Mouse (Mus musculus) gonadal fat pad, adult 2 months (tissue): ENCODE results near the gene Rassf5. TPM values are rescaled to one million over a fixed set of nuclear protein-coding genes. Genes with fewer than 3 reads are reported as not detected.

ENCODE experiments used
- DNase-seq: peaks from one replicate; pipeline ENCODE4 v3.0.0-alpha.2; 2012; ENCODE audit warnings: low read depth
- polyA plus RNA-seq: library from polyadenylated mRNA; depleted of rRNA; stranded (reverse); fragments of >200 nt; gene quantifications from 2 replicates; pipeline ENCODE4 v1.2.3, GENCODE M21; 2012

Gene Rassf5
- polyA plus RNA-seq, 1 experiment, result 4.0 TPM

DNA sequence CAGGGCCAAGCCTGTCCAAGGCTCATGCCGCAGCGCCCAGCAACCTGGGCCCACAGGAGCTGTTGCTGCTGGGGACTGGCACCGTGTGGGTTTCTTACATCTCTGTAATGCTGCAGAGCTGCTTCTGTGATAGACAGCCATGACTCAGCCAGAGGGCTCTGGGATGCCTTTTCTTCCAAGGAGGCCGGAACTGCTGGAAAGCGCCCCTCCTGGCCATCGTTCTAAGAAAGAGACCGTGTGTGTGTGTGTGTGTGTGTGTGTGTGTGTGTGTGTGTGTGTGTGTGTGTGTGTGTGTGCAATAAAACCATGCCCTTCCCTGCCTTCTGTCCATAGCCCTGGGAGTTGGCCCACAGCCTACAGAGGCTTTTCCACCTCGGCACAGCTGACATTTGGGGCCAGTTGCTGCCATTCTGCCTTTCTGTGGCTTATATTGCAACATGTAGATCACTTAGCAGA, 35.1 kb downstream of the Rassf5 start:
- DNase-seq, result no peak

DNA sequence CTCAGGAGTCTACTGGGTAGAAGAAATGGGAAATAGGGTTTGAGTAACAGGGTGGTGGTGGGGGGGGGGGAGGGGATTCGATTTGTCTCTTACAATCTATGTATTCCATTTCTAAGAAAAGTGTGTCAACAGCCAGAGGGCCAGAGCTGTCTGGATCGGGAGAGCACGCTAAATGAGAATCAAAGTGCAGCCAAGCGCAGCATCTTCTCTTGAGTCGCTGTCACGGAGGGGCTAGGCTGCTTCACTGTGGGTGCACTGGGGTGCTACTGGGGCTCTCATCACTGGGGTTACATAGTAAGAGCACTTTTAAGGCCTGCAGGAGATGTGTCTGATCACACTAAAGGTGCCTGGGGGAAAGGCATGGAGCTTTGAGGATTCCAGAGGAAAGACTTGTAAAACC, 36.3 kb downstream of the Rassf5 start:
- no peak for DNase-seq

GRCm38 (mm10) chr1:131208081-131208480, 37.0 kb downstream of the Rassf5 start:
- no peak for DNase-seq

DNA sequence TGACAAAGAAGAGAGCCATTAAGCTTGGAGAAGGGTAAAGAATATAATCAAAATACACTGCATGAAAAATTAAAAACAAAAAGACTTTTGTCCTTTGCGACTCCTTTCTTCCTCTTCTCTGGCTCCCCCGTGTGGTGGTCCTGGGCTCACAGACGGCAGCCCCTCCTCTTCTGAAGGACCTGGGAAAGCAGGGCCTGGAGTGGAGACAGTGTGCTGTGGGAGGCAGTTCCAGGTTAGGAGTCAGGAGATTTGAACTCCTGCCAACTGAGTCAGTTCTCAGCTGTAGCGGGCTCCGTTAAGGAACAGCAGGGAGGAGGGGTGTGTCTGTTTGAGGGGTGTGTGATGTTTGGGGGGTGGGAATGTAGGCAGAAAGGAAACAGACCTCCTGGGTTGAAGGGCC, 37.5 kb downstream of the Rassf5 start:
- DNase-seq, result no peak

- DNase-seq, result no peak
These were observed 38.7 kb downstream of the Rassf5 start for GRCm38 (mm10) chr1:131206342-131206741.

DNA sequence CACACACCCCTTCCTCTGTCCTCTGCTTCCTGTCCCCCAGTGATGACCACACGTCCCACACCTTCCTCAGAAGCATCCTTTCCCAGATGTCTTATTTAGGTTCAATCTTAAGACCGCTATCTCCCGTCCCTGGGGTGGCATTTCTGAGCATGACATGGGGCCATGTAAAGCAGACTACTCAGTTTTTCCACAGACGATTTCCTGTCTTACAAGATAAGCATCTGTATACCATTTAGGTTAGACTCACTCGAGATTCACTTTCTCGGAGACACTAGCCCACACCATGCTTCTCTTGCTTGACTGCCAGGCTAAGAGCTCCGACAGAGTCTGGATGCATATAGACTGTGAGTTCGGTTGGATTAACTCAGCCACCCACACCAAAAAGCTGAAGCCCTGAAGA, 40.6 kb downstream of the Rassf5 start:
- DNase-seq, result no peak

GRCm38 (mm10) chr1:131201391-131201790, 43.7 kb downstream of the Rassf5 start:
- no peak for DNase-seq

DNA sequence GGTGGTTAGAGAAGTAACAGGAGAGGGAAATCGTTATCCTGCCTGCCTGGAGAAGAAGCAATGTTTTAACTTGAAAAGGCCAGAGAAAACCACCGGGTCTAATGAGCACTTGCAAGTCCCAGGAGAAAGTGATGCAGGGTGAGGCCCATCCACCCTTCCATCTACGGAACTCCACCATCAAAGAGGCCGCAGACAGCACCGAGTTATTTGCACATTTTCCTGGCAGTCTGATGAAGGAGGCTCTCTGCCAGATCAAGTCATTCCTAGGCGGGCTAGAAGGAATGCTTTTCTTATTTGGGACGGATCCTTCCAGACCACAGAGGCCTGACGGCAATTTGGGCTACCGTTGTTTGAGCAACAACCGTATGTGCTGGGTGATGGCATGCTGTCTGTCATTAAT, 44.5 kb downstream of the Rassf5 start:
- no peak for DNase-seq

DNA sequence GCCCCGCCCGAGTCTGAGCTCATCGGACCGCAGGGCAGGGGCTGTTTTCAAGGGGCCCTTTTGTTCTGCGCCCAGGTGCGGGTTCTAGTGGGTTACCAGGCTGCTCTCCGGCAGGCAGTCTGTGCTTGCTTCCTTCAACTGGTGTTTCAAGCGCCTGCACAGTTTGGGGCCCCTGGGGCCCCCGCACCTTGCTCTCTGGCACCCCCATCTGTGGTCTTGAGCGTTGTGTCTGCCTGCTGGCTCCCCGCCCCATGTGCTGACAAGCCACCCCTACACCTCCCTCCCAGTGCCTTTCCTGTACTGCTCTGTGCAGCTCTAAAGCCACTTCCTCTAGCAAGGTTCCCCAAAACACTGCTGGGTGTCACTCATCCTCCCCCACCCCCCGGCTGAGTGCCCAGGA, 45.1 kb downstream of the Rassf5 start:
- no peak for DNase-seq

- no peak for DNase-seq
These were observed 45.8 kb downstream of the Rassf5 start for GRCm38 (mm10) chr1:131199118-131199821.

GRCm38 (mm10) chr1:131198417-131198960, 46.6 kb downstream of the Rassf5 start:
- DNase-seq, result no peak

GRCm38 (mm10) chr1:131196107-131196506, 49.0 kb downstream of the Rassf5 start:
- no peak for DNase-seq

DNA sequence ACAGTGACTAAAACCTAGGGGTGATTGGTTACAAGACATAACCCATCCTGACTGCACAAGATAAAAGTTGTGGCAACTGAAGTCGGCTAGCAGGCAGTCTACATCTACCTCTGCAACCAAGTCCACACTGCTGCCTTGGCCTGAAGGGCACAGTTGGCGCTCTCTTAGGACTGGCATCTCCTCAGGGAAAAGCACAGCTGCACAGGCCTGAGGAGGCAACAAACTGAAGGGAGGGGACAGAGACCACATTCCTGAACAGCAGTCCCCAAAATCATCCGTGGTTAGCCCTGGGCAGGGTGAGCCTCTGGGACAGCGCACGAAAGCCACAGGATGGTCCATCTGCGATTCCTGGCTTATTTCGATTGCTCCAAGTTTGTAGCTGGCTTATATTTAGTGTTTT, 49.4 kb downstream of the Rassf5 start:
- no peak for DNase-seq

GRCm38 (mm10) chr1:131193746-131194145, 51.3 kb downstream of the Rassf5 start:
- DNase-seq, result no peak

DNA sequence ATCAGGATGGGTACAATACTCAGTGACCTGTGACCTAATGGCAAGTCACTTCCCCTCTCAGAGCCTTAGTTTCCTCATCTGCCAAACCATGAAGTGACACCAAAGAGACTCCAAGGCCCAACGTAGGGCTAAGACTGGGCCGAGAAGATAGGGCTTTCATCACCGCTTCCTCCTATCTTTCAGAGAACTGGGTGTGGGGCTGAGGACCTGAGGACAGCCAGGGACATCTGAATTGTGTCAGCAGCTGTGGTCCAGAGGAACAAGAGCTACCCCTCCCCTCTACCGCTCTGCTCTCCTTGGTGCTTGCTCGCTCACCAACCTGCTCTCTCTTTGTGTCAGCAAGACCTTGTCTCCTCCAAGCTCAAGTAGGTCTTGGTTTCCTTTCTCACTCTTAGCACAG, 56.4 kb downstream of the Rassf5 start:
- no peak for DNase-seq

DNA sequence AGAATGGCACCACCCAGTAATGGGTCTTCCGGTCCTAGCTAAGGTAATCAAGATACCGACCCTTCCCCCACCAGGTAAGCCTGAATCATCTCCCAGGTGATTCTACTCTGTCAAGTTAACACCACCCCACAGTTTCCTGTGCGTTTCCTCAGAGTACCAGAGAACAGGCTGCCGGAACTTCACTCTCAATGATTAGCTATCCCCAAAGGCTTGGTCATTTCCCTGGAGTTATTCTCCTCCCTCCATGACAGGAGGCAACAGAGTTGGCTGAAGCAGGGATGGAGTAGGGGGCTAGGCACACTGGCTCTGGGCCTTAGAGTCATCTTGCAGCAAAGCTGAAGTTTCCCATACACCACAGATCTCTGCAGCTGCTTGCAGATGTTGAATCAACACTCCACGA, 57.2 kb downstream of the Rassf5 start:
- DNase-seq, result no peak

DNA sequence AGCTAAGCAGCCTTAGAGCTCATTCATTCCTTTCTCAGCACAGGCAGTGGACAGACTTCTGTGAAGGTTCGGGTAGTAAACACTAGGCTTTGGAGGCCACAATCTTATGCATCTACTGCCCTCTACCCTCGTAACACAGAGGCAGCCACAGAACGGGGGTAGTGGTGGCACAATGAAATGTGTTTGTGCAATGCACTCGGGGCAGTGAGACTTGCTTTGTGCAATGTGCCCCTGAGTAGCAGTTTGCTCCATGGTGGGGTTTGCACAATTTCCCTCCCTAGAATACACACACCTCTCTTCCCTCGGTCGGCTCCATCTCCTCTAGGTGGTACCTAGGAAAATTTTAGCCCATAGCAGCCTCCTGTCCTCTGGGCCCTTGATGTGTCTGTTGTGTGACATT, 58.1 kb downstream of the Rassf5 start:
- no peak for DNase-seq

GRCm38 (mm10) chr1:131185821-131186506, 59.1 kb downstream of the Rassf5 start:
- DNase-seq, result no peak

DNA sequence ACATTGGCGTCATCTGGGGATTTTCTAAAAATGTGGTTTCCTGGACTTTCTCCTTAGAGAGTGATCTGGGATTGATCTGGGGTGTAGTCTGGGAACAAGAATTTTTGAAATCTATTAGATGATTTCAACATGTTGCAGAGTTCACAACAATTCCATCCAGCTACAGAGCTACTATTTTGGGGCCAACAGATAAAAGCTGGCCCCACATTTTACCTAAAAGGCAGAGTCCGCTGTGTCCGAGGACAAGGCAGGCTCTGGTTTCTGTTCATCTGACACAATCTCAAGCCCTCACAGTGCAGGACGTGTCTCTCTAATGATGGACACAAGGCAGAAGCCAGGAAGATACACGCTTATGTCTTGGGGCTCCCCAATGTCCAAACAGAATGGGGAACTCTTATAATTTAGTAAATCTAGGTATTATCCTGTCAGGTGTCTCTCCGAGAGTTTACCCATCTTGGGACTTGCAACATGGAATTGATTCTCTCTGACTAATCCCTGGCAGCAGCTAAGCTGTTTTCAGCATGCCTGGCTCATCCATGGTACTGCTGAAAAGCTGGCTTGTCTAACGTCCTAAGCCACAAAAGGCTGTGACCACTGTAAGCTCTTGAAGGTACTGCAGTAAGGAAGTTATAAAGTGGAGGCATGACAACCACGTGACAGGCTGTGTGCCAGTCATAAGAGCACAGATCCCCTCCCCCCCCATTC, 60.0 kb downstream of the Rassf5 start:
- DNase-seq, result no peak

DNA sequence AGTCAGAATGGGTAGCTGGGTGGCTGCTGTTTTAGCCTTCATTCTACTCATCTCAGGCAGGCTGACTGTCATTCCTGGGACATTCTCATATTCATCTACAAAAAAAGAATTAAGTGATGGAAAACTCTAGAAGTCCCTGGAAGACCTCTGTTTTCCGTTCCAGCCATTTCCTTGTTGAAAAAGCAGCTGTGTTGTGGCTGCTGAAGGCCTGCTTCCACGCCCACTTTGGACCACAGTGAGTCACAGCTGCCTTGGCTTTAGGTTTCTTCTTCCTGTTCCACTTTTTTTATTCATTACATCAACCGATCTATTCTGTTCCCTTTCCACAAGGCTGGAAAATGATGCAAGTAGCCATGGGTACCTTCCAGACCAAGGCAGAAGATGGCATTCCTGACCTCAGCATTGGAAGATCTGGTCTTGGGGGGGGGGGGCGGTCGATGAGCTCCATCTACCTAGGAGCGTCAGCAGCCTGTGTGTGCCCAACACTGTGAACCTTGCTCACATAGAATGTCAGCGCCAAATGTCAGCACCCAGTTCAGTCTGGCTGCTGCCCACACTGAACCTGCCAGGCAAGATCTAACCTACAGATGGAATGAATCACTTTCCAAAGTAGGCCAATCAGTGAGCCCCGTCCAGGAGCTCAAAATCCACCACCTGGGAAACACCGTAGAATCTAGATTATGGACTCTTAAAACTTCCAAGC, 60.7 kb downstream of the Rassf5 start:
- DNase-seq, result no peak

GRCm38 (mm10) chr1:131183201-131183600, 61.9 kb downstream of the Rassf5 start:
- DNase-seq, result no peak
